Mouse (Mus musculus): ENCODE data around the gene Etv6.

DNA sequence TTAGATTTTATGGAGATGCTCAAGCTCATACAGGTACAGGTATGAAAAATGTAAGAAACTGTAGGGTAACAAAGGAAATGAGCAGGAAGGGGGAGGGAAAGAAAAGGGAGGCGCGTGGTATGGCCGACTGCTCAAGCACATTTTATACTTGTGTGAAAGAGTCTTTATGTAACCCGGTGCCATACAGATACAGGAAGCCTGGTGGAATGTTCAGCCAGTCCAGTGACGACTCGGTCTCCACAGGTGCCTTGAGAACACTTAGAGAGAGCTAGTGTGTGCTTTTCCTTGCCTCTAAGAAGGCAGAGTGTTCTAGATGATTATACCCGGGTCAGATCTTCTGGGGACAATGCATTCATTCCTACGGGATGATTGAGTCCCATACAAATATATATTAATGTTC is 215.9 kb downstream of the Etv6 start:
- TF ChIP-seq POLR2A (IDR thresholded peaks at IDR 0.05; ENCODE audit: insufficient read depth, low read depth, low read length) (no peak), CTCF (IDR thresholded peaks at IDR 0.05; ENCODE audit: insufficient read depth, low read depth, low read length) (no peak)
